Mouse (Mus musculus): ENCODE data around the gene Rnf149. TPM values are rescaled to one million over a fixed set of nuclear protein-coding genes. Genes with fewer than 3 reads are reported as not detected.

Gene Rnf149
- total RNA-seq, 2 experiments from 2014 or later, result 56.1 to 69.5 TPM

- ATAC-seq (ENCODE audit: poor library complexity, severe bottlenecking), result no peak
Measured at GRCm38 (mm10) chr1:39531036-39531435, 46.2 kb downstream of the Rnf149 start.

- peak; percentile 72 for ATAC-seq (ENCODE audit: poor library complexity, severe bottlenecking)
Measured at GRCm38 (mm10) chr1:39530258-39530943, 46.8 kb downstream of the Rnf149 start.

GRCm38 (mm10) chr1:39528319-39528718 lies 48.9 kb downstream of the Rnf149 start:
- ATAC-seq (ENCODE audit: poor library complexity, severe bottlenecking), result no peak

- peak; percentile 70 for ATAC-seq (ENCODE audit: poor library complexity, severe bottlenecking)
Measured at GRCm38 (mm10) chr1:39527432-39527831, 49.8 kb downstream of the Rnf149 start.

- ATAC-seq (ENCODE audit: poor library complexity, severe bottlenecking), result no peak
Measured at GRCm38 (mm10) chr1:39526371-39527167, 50.6 kb downstream of the Rnf149 start.

GRCm38 (mm10) chr1:39525763-39526162 lies 51.4 kb downstream of the Rnf149 start:
- peak; percentile 90 for ATAC-seq (ENCODE audit: poor library complexity, severe bottlenecking)

GRCm38 (mm10) chr1:39522519-39522918 lies 54.7 kb downstream of the Rnf149 start:
- ATAC-seq (ENCODE audit: poor library complexity, severe bottlenecking), result peak; percentile 48; the same call in 1 of the 2 replicates

- ATAC-seq (ENCODE audit: poor library complexity, severe bottlenecking), result no peak
Measured at GRCm38 (mm10) chr1:39521326-39521725, 55.9 kb downstream of the Rnf149 start.

- no peak for ATAC-seq (ENCODE audit: poor library complexity, severe bottlenecking)
Measured at GRCm38 (mm10) chr1:39515303-39515991, 61.8 kb downstream of the Rnf149 start.

GRCm38 (mm10) chr1:39512183-39512582 lies 65.0 kb downstream of the Rnf149 start:
- no peak for ATAC-seq (ENCODE audit: poor library complexity, severe bottlenecking)

GRCm38 (mm10) chr1:39511775-39512174 lies 65.4 kb downstream of the Rnf149 start:
- ATAC-seq (ENCODE audit: poor library complexity, severe bottlenecking), result no peak

GRCm38 (mm10) chr1:39505600-39505999 lies 71.6 kb downstream of the Rnf149 start:
- ATAC-seq (ENCODE audit: poor library complexity, severe bottlenecking), result no peak

- ATAC-seq (ENCODE audit: poor library complexity, severe bottlenecking), result peak; percentile 54
Measured at GRCm38 (mm10) chr1:39504261-39504660, 72.9 kb downstream of the Rnf149 start.

GRCm38 (mm10) chr1:39502817-39503633 lies 74.2 kb downstream of the Rnf149 start:
- peak; percentile 89 for ATAC-seq (ENCODE audit: poor library complexity, severe bottlenecking)

Other genes starting within 250 kb of the Rnf149 start
- gene Rpl31, start 209.6 kb downstream of the Rnf149 start, total RNA-seq (2015), result 1,504 and 1,608 TPM in 2 replicates
- 446 and 454 TPM in 2 replicates for gene Rpl31, start 209.6 kb downstream of the Rnf149 start, total RNA-seq (2017)
- 60.6 and 61.8 TPM in 2 replicates for gene Tbc1d8, start 98.7 kb downstream of the Rnf149 start, total RNA-seq (2015)
- gene Tbc1d8, start 98.7 kb downstream of the Rnf149 start, total RNA-seq (2017), result 35.5 and 46.5 TPM in 2 replicates
- 16.9 and 17.9 TPM in 2 replicates for gene Cnot11, start 42.4 kb downstream of the Rnf149 start, total RNA-seq (2015)
- 18.1 and 20.2 TPM in 2 replicates for gene Cnot11, start 42.4 kb downstream of the Rnf149 start, total RNA-seq (2017)
- gene Creg2, start 74.1 kb upstream of the Rnf149 start, total RNA-seq (2015), result not detected in 2 replicates
- not detected in 2 replicates for gene Creg2, start 74.1 kb upstream of the Rnf149 start, total RNA-seq (2017)
- gene Rfx8, start 143.6 kb upstream of the Rnf149 start, total RNA-seq (2015), result not detected in 2 replicates
- not detected in 2 replicates for gene Rfx8, start 143.6 kb upstream of the Rnf149 start, total RNA-seq (2017)
- gene Gm3646, start 227.9 kb upstream of the Rnf149 start, total RNA-seq (2015), result not detected in 2 replicates
- not detected in 2 replicates for gene Gm3646, start 227.9 kb upstream of the Rnf149 start, total RNA-seq (2017)

Data from megakaryocyte, adult 5-6 weeks (primary cell).